14 mouse cellular contexts compared by ENCODE assay signal in genomic region chr6:147517909-147518308, GRCm38 (mm10). TPM values are rescaled to one million over a fixed set of nuclear protein-coding genes. Genes with fewer than 3 reads are reported as not detected.
DNase-seq lines count a peak whose midpoint lies in the region.
"Had no signal": no experiment of that assay in that cellular context is flagged by ENCODE, and none has a peak within 500 bp of the region (broad histone marks: within the 10 kb centered on the region; RNA-seq: fewer than 3 reads in every experiment).

No protein-coding gene starts in this region.

- peak; percentile 66 for DNase-seq in heart, adult 11 months
- no peak for DNase-seq in heart, postnatal 14 days
- peak; percentile 45 to 78 for DNase-seq in frontal cortex, postnatal 36 days (ENCODE audit: low spot score in 2 of 2)
- DNase-seq in left cerebral cortex, adult 9 months (ENCODE audit: low spot score in 2 of 2) = peak; percentile 32 to 58
- DNase-seq in right cerebral cortex, postnatal 25 days = peak; percentile 49
- DNase-seq in adrenal gland, adult 8-10 months = no peak
- DNase-seq in kidney, postnatal 4 days = no peak
- DNase-seq in heart, postnatal 10 days = no peak
- DNase-seq: cerebellum, adult 11 months; cerebellum, postnatal 25 days; gastrocnemius, postnatal 14 days; lung, adult 2 months; lung, postnatal 36 days; thymus, postnatal 14 days had no signal

- intact Hi-C loops in heart, postnatal 14 days (cut with DNase I) = no loop called here
- intact Hi-C loops in heart, postnatal 10 days (cut with DNase I) = no loop called here

RNA-seq across cellular contexts. Expression of gene Ccdc91, which starts 42.3 kb away (rescaled TPM):
- 10 to 100 TPM; 21.7 to 23.5 TPM for total RNA-seq in heart, postnatal 14 days (2021)
- total RNA-seq in adrenal gland, adult 8-10 months (2022) = 10 to 100 TPM; 56.0 to 70.2 (median 62.4) TPM
- total RNA-seq in heart, postnatal 10 days (2021) = 10 to 100 TPM; 21.5 to 22.7 TPM

Comparison
In these comparisons a context has a peak if more than half of its experiments do, and no peak if none do; other contexts are left out.
1. DNase-seq: peak in heart, adult 11 months (single experiment), frontal cortex, postnatal 36 days (2 of 2), left cerebral cortex, adult 9 months (2 of 2) and right cerebral cortex, postnatal 25 days (single experiment); none in heart, postnatal 14 days (0 of 2), adrenal gland, adult 8-10 months (single experiment), kidney, postnatal 4 days (0 of 2) and heart, postnatal 10 days (0 of 2).